Mouse (Mus musculus): ENCODE data around the gene Psors1c2.

DNA sequence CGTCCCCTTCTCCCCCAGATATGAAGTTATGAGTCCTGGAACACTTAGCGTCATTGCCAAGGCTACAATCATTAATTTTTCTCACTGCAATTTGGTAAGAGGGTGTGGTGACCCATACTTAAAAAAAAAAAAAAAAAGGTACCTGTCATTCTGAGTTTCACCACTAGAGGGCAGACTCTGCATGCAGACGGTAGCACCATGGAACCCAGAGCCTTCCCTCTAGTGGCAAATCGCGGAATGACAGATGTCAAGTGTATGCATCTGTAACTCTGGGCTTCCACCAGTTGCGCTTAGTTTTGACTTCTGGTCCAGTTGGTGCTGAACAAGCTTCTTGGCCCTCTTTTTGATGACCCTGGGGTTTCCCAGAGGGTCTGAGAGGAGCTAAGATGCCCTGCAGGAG is 45.2 kb downstream of the Psors1c2 start:
- peak; percentile 95 for TF ChIP-seq CTCF (IDR thresholded peaks at IDR 0.05; ENCODE audit: borderline replicate concordance, extremely low read depth, insufficient read depth, insufficient read length)
- TF ChIP-seq POLR2A (IDR thresholded peaks at IDR 0.05; ENCODE audit: borderline replicate concordance, extremely low read depth, insufficient read depth, insufficient read length, poor library complexity, severe bottlenecking): no peak

Measured in brain, embryonic 14.5 days (tissue).